Mouse (Mus musculus) liver, adult 2 months (tissue): ENCODE measurements around the gene Lpp. TPM values are rescaled to one million over a fixed set of nuclear protein-coding genes. Genes with fewer than 3 reads are reported as not detected.

Experiments
- DNase-seq: peaks from one replicate; pipeline ENCODE4 v3.0.0-alpha.2; 2011; ENCODE audit warnings: low read depth, low spot score; ENCODE audit errors: extremely low read depth
- H3K27ac ChIP-seq: fragments of 200-500 bp; replicated peaks from 2 replicates; pipeline ENCODE4 v1.5.1; 2012; ENCODE audit warnings: low read depth, mild to moderate bottlenecking, control low read depth, inconsistent platforms, low read length; ENCODE audit not compliant: insufficient read depth
- H3K27me3 ChIP-seq: fragments of 200-500 bp; 2 replicates; pipeline ENCODE4 v1.6.1; 2012; ENCODE audit warnings: mild to moderate bottlenecking, moderate library complexity, low read length, inconsistent platforms; ENCODE audit not compliant: control insufficient read depth, insufficient read depth
- H3K36me3 ChIP-seq: fragments of 200-500 bp; 2 replicates; pipeline ENCODE4 v1.6.1; 2012; ENCODE audit warnings: low read length, inconsistent platforms; ENCODE audit not compliant: control insufficient read depth, insufficient read depth
- H3K4me1 ChIP-seq: fragments of 200-500 bp; 2 replicates; pipeline ENCODE4 v1.6.1; 2011; ENCODE audit warnings: low read length; ENCODE audit not compliant: control insufficient read depth, insufficient read depth
- H3K4me3 ChIP-seq: fragments of 200-500 bp; 2 replicates; pipeline ENCODE4 v1.5.1; 2011; ENCODE audit warnings: low read depth, mild to moderate bottlenecking, control low read depth, low read length, moderate library complexity; ENCODE audit not compliant: insufficient read depth
- H3K79me2 ChIP-seq: fragments of 200-500 bp; 2 replicates; pipeline ENCODE4 v1.6.1; 2012; ENCODE audit warnings: inconsistent platforms, mild to moderate bottlenecking, low read length, moderate library complexity; ENCODE audit not compliant: control insufficient read depth, insufficient read depth
- H3K9ac ChIP-seq: fragments of 200-500 bp; 2 replicates; pipeline ENCODE4 v1.6.1; 2012; ENCODE audit warnings: low read depth, mild to moderate bottlenecking, control low read depth, inconsistent platforms, low read length
- CTCF ChIP-seq: fragments of 200-500 bp; IDR thresholded peaks from 2 replicates; pipeline ENCODE4 v1.5.1; 2011; ENCODE audit warnings: low read depth, low read length, control low read depth
- POLR2A ChIP-seq: fragments of 200-500 bp; IDR thresholded peaks from 2 replicates; pipeline ENCODE4 v1.6.1; 2011; ENCODE audit warnings: low read length, control low read depth; ENCODE audit not compliant: insufficient read depth; ENCODE audit errors: extremely low read depth
- WGBS: fragments of 180-500 bp; shearing (Covaris S2); methylation state at CpG from one replicate; pipeline ENCODE4 v1.1.7; 2018; 5-methylcytosine and 5-hydroxymethylcytosine counted together
- polyA plus RNA-seq: library from polyadenylated mRNA; depleted of rRNA; stranded (reverse); fragments of >200 nt; gene quantifications from 2 replicates; pipeline ENCODE4 v1.2.3, GENCODE M21; 2012
- total RNA-seq: library from RNA; depleted of rRNA; stranded (reverse); fragments of >200 nt; gene quantifications from 2 replicates; pipeline ENCODE4 v1.2.3, GENCODE M21; 2014

The Lpp gene
- total and polyA plus RNA-seq, 2 experiments, result 7.5 to 23.0 TPM

- 88% methylated on average over 3 of the region's 3 CpGs for WGBS
- TF ChIP-seq POLR2A (no peak), CTCF (no peak)
Observed at GRCm38 (mm10) chr16:24913021-24913420, 519.7 kb downstream of the Lpp start.

GRCm38 (mm10) chr16:24913641-24914392 lies 520.5 kb downstream of the Lpp start:
- Histone ChIP-seq H3K4me1 (peaks cover 4% of the 10 kb centered on the region; the same call in 1 of the 2 replicates), H3K79me2 (no peaks in the 10 kb centered on the region), H3K4me3 (no peak overlapping the region), H3K36me3 (no peaks in the 10 kb centered on the region), H3K9ac (no peak overlapping the region), H3K27ac (no peak overlapping the region), H3K27me3 (no peaks in the 10 kb centered on the region)
- TF ChIP-seq CTCF, result no peak
- no peak for TF ChIP-seq POLR2A
- 69% methylated on average over 7 of the region's 7 CpGs for WGBS
- DNase-seq, result no peak

More at GRCm38 (mm10) chr16:24913021-24913420, 519.7 kb downstream of the Lpp start:
- no peaks in the 10 kb centered on the region for H3K79me2 ChIP-seq
- no peak overlapping the region for H3K27ac ChIP-seq
- H3K4me3 ChIP-seq, result no peak overlapping the region
- H3K9ac ChIP-seq, result no peak overlapping the region
- no peak for DNase-seq
- H3K4me1 ChIP-seq, result peaks cover 4% of the 10 kb centered on the region; the same call in 1 of the 2 replicates
- no peaks in the 10 kb centered on the region for H3K36me3 ChIP-seq
- H3K27me3 ChIP-seq, result no peaks in the 10 kb centered on the region

GRCm38 (mm10) chr16:24914393-24914751 lies 521.1 kb downstream of the Lpp start:
- H3K27me3 ChIP-seq, result no peaks in the 10 kb centered on the region
- H3K9ac ChIP-seq, result no peak overlapping the region
- no peak for TF ChIP-seq CTCF
- TF ChIP-seq POLR2A, result no peak
- WGBS, result 75% methylated on average over 3 of the region's 3 CpGs
- H3K79me2 ChIP-seq, result no peaks in the 10 kb centered on the region
- H3K36me3 ChIP-seq, result no peaks in the 10 kb centered on the region
- peaks cover 4% of the 10 kb centered on the region; the same call in 1 of the 2 replicates for H3K4me1 ChIP-seq
- H3K4me3 ChIP-seq, result no peak overlapping the region
- no peak overlapping the region for H3K27ac ChIP-seq
- DNase-seq, result no peak

GRCm38 (mm10) chr16:24915470-24915869 lies 522.2 kb downstream of the Lpp start:
- H3K4me1 ChIP-seq, result peaks cover 4% of the 10 kb centered on the region; the same call in 1 of the 2 replicates
- H3K9ac ChIP-seq, result no peak overlapping the region
- WGBS, result 95% methylated on average over 4 of the region's 4 CpGs
- H3K36me3 ChIP-seq, result no peaks in the 10 kb centered on the region
- no peaks in the 10 kb centered on the region for H3K27me3 ChIP-seq
- no peak for TF ChIP-seq CTCF
- TF ChIP-seq POLR2A, result no peak
- H3K79me2 ChIP-seq, result no peaks in the 10 kb centered on the region
- DNase-seq, result no peak
- H3K27ac ChIP-seq, result no peak overlapping the region
- no peak overlapping the region for H3K4me3 ChIP-seq

- 89% methylated on average over 11 of the region's 11 CpGs for WGBS
- no peaks in the 10 kb centered on the region; the same call in 1 of the 2 replicates for H3K4me1 ChIP-seq
Observed at GRCm38 (mm10) chr16:24919349-24920012, 526.2 kb downstream of the Lpp start.

GRCm38 (mm10) chr16:24930070-24930469 lies 536.8 kb downstream of the Lpp start:
- H3K27me3 ChIP-seq, result no peaks in the 10 kb centered on the region
- no peaks in the 10 kb centered on the region for H3K79me2 ChIP-seq
- no peak overlapping the region for H3K9ac ChIP-seq
- peaks cover 12% of the 10 kb centered on the region for H3K4me1 ChIP-seq
- no peak overlapping the region for H3K27ac ChIP-seq
- TF ChIP-seq POLR2A, result no peak
- TF ChIP-seq CTCF, result no peak
- no peaks in the 10 kb centered on the region for H3K36me3 ChIP-seq
- DNase-seq, result no peak
- no peak overlapping the region for H3K4me3 ChIP-seq

More at GRCm38 (mm10) chr16:24919349-24920012, 526.2 kb downstream of the Lpp start:
- Histone ChIP-seq H3K36me3 (no peaks in the 10 kb centered on the region), H3K4me3 (no peak overlapping the region), H3K9ac (no peak overlapping the region), H3K27ac (no peak overlapping the region), H3K79me2 (no peaks in the 10 kb centered on the region), H3K27me3 (no peaks in the 10 kb centered on the region)
- no peak for TF ChIP-seq POLR2A
- TF ChIP-seq CTCF, result no peak
- no peak for DNase-seq
